Mouse (Mus musculus): Measurements from ENCODE around the gene Abhd14b.

Abhd14b gene

DNA sequence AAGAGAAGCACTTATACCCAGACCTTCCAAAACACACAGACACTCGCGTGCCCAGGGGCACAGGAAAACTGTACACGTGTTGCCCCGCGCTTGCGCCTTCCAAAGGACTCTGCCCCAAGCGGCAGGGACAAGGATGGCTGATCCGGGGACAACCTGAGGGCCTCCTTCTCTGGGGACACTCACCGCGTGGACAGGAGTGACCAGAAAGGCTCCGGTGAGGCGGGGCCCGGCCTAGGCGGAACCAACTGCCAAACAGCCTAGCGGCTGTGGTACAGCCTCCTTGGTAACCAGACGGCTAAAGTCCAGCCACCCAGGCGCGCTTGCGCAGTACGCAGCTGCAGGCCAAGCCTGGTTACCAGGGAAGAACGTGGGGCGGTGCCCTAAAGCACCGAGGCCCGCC, at the start of gene Abhd14b, which contains the start of gene Abhd14a:
Gene Abhd14b, plus strand, starts transcription at position 112 of the 400 bp plus-strand sequence.
Gene Abhd14a, minus strand, starts transcription at position 331 of the 400 bp plus-strand sequence.
- peak; percentile 94 to 97 for DNase-seq

DNA sequence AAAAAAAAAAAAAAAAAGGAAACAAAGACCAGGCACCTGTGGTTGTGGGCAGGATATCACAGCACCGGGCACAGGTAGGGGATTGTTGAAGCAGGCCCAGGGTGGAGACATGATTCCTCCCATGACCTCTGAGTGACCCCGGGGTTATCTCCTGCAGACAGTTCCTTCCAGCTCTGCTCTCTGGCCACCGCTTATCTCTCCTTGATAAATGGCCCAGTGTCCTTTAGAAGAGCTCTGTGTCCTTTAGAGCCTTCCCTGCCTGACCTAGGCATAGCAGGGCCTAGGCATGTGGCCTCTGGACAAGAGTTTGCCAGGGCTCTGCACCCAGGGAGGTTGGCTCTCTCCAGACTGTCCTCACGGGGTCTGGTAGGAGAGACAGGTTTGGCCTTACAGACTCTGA, 49.5 kb upstream of the Abhd14b start:
- no peak for DNase-seq

DNA sequence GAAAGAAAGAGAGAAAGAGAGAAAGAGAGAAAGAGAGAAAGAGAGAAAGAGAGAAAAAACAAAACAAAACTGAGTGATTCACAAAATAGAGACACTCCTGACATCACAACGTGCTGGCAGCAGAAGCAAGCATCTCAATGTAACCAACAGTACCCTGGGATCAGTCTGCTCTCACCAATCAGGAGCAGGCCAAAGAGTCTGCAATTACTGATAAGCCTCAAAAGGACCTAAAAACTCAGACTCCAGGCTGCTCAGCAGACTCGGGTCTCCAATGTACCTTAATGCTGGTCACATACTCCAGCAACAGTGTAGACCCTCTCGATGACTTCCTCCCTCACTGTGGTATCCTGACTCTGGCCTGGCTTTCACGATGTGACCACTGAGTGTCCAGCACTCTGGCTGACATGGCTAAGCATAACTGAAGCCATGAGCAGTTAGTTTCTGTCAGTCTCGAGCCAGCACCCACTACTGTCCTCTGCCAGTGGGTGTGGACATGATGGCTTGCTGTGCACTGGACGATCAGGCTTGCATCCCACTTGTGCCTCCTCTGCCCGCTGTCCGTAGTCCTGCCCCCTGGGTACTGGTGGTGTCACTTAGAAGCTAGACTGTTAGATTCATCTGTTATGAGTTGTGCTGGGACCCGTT, 48.5 kb upstream of the Abhd14b start:
- no peak for DNase-seq

DNA sequence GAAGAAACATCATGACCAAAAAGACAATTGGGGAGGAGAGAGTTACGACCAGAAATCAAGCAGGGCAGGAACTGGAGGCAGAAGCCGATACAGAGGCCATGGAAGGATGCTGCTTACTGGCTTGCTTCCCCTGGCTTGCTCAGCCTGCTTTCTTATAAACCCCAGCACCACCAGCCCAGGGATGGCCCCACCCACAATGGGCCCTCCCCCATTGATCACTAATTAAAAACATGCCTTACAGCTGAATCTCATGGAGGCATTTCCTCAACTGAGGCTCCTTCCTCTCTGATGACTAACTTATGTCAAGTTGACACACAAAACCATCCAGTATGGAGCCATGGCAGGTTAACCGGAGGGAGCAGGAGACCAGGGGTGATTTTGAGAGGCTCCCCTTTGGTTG, 47.5 kb upstream of the Abhd14b start:
- DNase-seq = no peak

DNA sequence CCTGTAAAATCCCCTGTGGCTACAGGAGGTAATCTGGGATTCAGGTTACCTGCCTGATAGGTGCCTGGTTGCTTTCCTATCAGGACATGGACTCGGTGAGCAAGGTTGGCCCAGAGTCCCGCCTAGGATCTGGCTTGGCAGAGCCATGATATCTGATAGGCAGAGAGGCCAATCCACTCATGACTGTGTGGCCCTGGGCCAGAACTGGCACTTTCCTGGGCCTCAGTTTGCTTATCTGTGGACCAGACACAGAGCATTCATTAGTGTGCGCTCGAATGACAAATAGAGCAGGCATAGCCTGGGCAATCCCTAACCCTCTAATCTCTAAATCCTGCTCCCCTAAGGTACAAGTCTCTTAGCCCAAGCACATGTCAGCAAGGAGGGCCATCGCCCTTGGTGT, 45.1 kb upstream of the Abhd14b start:
- DNase-seq = no peak

DNA sequence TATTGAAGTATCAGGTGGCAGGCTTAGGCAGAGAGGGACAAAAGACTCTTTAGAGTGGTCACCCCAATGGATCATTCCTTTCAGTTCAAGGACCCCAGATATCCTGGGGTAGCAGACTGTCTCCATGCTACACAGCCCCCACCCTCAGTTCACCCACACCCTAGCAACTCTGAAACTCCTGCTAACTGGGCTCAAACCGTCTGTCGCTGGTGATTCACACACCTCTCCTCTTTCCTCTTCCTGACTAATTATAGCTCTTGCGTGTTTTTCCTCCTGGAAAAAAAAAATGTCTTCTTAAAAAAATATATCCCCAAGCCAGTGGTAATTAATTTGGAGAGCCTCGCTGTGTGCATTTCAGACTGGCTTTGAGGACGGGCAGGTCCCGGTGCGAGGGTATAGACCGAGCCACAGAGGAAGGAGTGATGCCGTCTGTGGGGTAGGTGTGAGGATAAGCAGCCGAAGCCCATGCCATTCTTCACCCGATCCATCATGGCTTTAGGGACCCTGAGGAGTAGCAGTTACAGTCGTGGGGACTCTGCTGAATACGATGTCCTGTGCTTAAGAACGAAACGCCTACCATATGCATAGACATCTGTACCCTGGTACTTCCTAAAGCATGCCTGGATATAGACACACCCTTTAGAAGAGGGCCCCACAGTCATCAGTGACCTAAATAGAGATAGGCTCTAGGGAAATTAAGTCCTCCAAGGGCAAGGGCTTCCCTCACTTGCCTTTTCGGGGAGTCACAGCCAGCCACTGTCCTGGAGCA, 44.5 kb upstream of the Abhd14b start:
- no peak for DNase-seq

DNA sequence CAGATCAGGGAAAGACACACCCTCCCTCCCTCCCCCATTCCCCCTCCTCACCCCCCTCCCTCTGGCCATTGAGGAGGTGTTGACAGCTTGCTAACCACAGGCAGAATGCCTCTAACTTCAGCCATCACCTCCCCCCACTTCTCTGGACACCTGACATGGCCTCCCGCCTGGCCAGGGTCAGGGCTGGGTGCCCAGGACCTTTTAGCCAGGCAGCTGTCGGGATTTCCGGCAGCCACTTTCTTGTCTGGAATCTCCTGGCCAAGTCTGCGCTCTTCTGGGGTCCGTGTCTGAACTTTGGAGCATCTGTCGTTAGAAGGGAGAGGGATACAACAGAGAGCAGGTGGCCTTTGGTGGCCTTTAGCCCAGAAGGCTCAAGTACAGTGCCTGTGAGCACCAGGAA, 42.0 kb upstream of the Abhd14b start:
- DNase-seq = peak in 1 of 2 experiments; percentile 16

DNA sequence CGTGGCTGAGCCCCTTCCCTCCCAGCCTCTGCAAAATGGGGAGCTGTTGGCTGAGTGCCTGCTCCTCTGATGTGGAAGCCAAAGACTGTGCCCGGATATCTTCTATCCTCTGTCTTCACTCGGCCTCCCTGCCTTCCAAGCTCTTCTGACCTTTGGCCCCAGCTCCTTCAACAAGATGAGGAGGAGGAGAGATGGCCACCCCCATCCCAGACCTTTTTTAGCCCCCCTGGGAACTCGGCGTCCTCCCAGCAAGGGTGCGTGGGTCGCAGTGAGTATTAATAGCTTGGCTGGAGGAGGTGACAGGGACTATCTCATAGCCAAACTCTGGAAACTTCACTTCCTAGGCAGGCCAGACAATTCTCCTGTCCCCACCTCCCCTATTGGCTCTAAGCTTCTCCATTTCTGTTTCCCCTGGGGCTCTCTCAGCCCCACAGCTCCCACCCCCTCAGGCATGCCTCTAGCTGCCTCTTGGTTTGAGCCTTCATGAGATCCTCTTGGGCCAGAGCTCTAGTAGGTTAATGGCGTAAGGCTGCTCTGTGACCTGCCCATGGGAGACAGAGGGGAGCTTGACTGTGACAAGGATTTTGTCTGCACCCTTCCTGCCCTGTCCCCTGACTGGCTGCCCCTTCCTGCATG, 40.7 kb upstream of the Abhd14b start:
- DNase-seq = no peak

DNA sequence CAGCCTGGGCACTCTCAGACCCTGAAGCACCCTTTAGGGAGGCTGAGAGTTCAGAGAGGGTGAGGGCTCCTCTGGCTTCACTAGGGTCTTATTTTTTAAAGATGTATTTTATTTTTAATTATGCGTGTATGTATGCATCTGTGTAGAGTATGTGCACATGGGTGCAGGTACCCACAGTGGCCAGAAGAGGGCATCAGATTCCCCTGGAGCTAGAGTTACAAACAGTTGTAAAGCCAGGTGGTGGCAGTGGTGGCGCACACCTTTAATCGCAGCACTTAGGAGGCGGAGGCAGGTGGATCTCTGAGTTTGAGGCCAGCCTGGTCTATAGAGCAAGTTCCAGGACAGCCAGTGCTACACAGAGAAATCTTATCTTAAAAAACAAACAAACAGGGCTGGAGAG, 38.2 kb upstream of the Abhd14b start:
- DNase-seq = no peak

DNA sequence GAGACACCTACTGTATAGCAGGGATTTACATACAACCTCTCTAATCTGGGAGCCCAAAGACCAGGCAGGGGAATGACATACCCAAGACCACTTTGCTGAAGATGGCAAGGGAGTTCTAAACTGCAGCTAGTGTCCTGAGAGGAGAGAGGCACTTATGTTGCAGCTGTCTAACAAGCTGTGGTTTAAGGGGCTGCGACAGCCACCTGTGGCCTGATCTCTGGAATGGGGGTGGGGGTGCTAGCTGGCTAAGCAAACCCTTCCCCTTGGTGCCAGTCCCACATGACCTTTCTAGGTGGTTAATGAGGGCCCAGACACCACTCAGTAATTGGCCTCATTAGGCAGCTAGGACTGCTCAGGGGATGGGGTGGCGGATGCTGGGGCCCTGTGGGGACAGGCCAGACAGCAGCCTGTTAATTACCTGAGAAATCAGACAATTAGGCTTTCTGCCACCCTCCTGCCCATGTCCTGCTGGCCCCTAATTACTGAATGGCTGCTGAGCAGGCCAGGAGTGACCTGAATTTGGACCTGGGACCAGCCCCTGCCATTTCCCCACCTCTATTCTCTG, 37.1 kb upstream of the Abhd14b start:
- DNase-seq = peak in 1 of 2 experiments; percentile 24

DNA sequence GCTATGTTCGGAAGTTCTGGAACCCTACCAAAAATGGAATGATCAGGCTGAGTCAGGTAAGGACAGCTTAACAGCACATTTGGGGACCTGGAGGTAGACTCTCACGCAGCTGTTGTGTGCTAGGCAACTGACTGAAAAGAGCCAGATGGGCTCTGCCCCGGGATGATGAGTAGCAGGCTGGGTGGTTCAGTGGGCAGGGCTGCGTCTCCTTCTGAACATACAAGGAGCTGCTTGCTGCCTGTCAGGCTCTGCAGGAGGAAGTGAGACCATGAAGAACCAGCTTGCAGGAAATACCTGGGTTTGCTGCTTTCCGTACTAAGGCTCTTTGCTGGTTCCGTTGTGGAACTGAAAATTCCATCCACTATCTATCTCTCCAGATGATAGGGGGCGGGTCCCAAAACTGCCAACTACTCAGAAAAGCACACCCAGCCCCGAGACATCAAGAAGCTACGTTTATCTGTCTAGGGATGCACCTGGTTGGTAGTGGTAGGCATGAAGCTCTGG, 36.1 kb upstream of the Abhd14b start:
- no peak for DNase-seq

DNA sequence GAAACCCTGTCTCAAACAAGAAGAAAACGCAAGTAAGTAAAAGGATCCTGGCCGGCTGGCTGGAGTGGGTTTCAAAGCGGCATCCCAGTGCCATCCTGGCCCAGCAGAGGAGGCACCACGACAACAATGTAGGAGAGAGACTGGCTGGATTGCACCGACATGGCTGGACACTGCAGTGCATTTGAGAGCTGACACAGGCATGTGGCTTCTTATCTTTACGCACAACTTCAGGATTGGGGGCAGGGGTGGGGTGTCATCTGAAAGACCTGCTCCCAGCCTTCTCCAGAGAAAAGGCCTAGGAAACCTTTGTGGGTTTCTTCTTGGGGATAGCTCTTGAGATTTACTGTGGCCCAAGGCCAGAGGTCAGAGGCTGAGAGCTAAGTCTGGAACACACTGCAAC, 35.5 kb upstream of the Abhd14b start:
- DNase-seq = no peak

DNA sequence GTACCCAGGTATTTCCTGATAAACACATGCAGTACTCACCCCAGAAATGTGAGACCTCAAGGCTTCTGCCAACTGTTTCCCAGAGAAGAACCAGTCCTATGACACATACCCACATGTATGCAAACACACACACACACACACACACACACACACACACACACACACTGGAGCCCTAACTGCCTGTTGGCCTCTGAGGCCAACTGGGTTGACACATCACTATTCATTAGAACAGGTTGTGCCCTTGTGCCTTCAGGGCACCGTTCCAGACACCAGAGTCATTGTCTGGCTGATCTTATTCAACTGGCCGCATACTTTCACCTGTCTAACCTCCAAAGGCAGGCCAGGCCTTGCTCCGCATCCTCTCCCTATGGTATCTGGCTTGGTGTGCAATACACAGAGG, 35.0 kb upstream of the Abhd14b start:
- no peak for DNase-seq

DNA sequence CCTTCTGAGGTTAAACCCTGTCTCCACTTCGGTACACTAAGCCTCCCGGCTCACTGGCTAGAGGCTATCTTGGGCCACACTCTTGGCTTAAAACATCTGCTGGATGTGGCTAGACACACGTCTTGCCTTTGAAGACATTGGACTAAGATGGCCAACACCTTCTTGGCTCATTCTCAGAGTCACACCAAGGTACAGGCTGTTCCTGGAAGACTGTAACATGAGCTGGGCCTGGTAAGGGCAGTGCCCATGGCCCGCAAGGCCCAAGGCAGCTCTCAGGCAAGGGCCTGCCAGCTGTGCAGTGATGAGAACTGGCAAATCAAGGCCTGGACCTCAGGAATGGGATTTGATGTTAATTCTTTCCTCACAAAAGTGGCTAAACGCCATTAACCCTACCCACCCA, 33.7 kb upstream of the Abhd14b start:
- no peak for DNase-seq

DNA sequence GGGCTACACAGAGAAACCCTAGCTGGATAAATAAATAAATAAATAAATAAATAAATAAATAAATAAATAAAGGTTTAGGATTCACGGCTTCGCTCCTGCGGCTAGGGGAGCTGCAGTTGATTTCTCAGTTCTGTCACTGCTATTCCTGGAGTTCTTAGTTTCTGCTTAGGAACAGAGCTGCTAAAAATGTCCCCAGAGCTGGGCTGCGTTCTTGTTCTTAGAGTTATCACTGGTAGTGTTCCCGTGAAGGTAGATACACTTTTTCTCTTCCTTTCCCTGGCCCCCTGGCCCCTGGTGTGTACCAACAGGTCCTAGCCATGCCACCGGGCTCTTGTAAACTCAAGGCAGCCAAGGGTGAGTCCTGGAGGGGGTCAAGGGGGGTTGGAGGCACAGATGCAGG, 30.4 kb upstream of the Abhd14b start:
- DNase-seq = no peak

DNA sequence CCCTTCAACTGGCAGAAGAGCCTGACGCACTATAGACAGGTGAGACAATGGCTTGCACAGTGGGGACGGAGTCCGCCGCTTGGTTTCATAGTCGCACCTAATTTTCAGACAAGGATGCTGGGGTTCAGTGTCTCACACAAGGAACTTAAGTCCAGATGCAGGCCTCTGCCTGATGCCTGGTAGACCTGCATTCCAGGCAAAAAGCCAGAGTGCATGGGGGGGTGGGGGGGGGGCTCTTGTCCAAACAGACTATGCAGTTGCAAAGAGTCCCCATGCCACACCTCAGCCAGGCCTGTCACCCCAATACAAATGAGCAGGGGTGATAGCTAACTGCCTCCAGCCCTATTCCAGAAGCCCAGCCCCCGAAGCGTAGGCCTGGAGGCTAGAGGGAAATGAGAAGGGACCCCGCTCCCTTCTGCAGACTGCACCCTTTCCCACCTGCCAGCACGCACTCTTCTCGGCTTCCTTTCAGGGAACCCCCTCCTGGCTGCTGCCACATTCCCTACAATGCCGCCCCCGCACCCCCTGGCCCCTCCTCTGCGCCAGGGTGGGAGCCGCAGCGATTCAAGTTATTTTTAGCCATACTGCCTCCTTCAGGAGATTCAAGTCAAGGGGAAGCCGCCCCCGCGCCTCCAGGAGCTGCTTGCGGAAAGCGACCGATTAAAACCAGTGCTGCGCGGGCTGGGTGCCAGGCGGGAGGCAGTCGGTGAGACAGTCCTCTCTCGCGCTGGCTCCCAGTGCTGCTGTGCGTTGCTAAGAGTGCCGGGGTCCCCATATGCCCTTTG, 29.2 kb upstream of the Abhd14b start:
- peak; percentile 78 to 85 for DNase-seq

DNA sequence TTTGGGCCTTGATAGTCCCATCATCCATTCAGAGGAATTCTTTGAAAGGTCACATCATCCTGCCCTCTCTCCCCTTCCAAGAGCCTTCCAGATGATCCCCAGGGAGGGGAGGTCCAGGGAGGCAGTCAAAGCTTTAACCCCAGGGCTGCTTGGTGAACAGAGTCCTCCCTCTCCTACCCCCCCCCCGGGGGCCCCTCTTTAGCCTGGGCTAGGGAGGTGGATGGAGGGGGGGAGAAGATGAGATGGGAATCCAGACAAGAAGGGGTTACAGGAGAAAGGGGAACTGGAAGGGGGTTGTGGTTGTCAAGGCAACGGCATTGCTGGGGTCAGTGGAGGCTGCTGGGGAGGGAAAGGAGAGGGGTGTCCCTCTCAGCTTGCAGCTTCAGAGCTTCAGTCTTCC, 26.7 kb upstream of the Abhd14b start:
- DNase-seq = no peak

DNA sequence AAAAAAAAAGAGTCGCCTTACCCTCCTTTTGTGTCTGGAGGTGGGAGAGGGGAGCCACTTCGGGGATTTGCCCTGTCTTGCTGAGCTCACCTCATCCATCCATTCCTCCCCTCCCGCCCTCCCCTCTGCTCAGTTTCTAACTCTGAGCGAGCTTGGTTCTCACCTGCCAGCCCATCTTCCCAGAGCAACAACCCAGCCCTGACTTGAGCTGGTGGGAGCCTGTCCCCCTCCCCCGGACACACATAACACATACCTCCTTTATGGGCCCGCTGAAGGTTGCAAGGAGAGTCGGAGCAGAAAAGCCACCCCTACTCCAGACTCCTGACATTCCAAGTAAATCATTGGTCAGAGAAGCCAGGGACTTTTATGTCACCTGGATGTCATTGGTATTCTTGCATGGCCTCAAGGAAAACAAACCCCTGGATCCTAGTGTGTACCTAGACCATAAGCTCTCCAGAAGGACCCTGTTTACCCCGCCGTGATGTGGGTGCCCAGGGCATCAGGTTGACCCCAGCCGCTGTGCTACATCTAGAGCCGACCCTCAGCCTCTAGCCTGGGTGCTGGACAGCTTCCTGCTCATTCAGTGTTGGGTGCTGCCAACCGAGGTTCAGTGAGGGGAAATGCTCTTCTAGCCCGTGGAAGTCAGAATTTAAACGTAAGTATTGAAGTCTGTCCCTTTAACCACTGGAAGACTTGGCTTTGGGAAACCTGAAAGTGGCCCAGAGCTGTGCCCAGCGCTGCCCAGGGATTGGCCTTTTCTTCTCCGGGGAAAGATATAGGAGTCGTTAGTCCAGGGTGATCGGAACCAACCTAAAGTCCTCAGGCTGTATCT, 26.0 kb upstream of the Abhd14b start:
- no peak for DNase-seq

DNA sequence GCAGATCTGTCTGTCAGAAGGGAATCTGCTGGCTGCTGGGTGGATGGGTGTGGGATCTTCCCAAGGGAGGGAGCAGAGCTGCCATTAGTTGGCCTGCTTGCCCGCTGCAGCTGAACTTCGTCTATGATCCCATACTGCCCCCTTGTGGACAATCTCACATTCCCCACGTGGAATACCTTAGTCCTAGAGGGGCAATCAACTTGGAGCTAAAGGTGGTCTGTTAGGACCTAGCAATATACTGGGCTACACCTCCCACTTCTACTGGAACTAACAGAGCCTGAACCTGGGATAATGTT, 25.4 kb upstream of the Abhd14b start:
- peak; percentile 81 to 89 for DNase-seq

DNA sequence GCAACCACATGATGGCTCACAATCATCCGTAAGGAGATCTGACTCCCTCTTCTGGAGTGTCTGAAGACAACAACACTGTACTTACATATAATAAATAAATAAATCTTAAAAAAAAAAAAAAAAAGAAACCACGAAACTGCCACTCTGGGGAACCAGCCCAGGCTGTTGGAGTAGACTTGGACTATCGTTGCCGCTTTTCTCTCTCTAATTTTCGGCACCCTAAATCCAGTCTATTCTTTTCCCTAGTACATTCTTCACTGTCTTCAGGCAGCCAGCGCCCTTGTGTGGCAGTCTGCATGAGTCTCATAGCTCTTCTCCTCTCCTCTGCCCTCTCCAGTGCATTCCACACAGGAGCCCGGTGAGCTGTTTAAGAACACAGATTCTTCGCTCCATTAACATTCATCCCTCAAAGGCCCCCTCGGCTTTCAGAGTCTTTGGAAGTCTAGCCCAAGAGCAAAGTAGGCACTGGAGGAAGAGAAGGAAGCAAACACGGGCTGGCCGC, 18.5 kb upstream of the Abhd14b start:
- no peak for DNase-seq

DNA sequence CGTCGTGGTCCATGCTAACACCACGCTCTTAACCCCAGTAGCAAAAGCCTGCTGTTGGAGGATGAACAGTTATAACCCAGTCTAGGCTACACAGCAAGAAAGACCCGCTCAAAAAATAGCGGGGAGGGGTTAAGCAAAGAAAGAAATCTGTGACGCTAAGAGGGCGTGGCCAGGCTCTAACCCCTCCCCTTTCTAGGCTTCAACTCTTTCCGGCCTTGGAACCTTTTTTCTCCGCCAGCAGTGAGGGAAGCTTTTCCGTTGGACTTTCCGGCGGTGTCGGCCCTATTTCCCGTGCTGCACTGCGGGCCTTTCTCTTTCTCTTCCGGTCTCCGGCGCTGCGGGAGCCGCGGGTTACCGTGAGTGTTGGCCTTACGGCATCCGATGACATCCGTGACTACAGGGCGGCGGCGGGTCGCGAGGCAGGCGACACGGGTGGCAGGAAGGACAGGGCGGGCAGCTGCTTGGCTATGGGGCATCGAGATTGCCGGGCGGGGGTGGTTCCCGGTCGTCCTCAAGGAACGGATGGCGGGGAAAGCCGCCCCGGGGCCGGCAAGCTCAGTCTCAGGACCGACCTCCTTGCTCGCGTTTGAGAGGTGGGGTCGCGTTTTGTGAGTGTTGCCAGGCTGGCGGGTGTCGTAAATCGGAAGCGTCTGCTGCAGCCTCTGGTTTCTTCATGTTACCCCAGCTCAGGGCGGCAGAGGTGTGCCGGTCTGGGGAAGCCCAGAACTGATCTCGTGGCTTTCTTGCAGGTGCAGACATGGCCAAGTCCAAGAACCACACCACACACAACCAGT, 17.8 kb upstream of the Abhd14b start, which contains the start of gene Rpl29:
Gene Rpl29, plus strand, starts transcription at position 234 of the 794 bp plus-strand sequence.
- peak; percentile 92 to 97 for DNase-seq

All from cerebellum, postnatal 36 days (tissue).